9 mouse cellular contexts compared by ENCODE assay signal in genomic region chr4:138569928-138570327, GRCm38 (mm10).
DNase-seq lines count a peak whose midpoint lies in the region; ATAC-seq and TF ChIP-seq lines count a peak whose summit lies in the region.
"Had no signal": no experiment of that assay in that cellular context is flagged by ENCODE, and none has a peak within 500 bp of the region (broad histone marks: within the 10 kb centered on the region; RNA-seq: fewer than 3 reads in every experiment).

No protein-coding gene starts in this region.

- H3K9me3 ChIP-seq in neural tube, embryonic 15.5 days (replicated peaks), result no peaks in the 10 kb centered on the region
- H3K9me3 ChIP-seq in heart, embryonic 14.5 days (ENCODE audit: control insufficient read depth, low read length), result no peaks in the 10 kb centered on the region
- no peaks in the 10 kb centered on the region for H3K9me3 ChIP-seq in stomach, postnatal 0 days (ENCODE audit: control insufficient read depth, low read length)
- no peaks in the 10 kb centered on the region for H3K9me3 ChIP-seq in hindbrain, embryonic 14.5 days (ENCODE audit: control insufficient read depth, low read length)
- H3K9me3 ChIP-seq: forebrain, embryonic 12.5 days had no signal

- no peaks in the 10 kb centered on the region for H3K27me3 ChIP-seq in neural tube, embryonic 15.5 days (replicated peaks)
- peaks cover 12% of the 10 kb centered on the region; the same call in 1 of the 2 replicates for H3K27me3 ChIP-seq in heart, embryonic 14.5 days (ENCODE audit: control insufficient read depth, insufficient read depth, low read length)
- no peaks in the 10 kb centered on the region for H3K27me3 ChIP-seq in stomach, postnatal 0 days (ENCODE audit: control insufficient read depth, insufficient read depth, low read length)
- no peaks in the 10 kb centered on the region for H3K27me3 ChIP-seq in hindbrain, embryonic 14.5 days (ENCODE audit: control insufficient read depth, insufficient read depth, low read length)

- TF ChIP-seq EP300 in stomach, postnatal 0 days (optimal IDR thresholded peaks at IDR 0.05), result no peak

- DNase-seq in neural tube, embryonic 10.5 days (ENCODE audit: extremely low spot score, low spot score), result peak; percentile 57
- peak; percentile 87 for DNase-seq in kidney, postnatal 14 days
- no peak for DNase-seq in stomach, postnatal 0 days (ENCODE audit: low spot score)
- DNase-seq in layer of hippocampus, adult 18-20 months (ENCODE audit: low spot score in 2 of 2), result no peak
- DNase-seq in hindbrain, embryonic 14.5 days (ENCODE audit: low spot score), result no peak

- no peak overlapping the region for H3K27ac ChIP-seq in neural tube, embryonic 15.5 days (replicated peaks)
- H3K27ac ChIP-seq in heart, embryonic 14.5 days (replicated peaks in 1 of 2; ENCODE audit: control insufficient read depth in 1 of 2, insufficient read depth in 1 of 2, low read depth in 2 of 2, low read length in 2 of 2), result no peak overlapping the region
- no peak overlapping the region for H3K27ac ChIP-seq in stomach, postnatal 0 days (replicated peaks)
- H3K27ac ChIP-seq in hindbrain, embryonic 14.5 days, result no peak overlapping the region
- H3K27ac ChIP-seq: forebrain, embryonic 12.5 days had no signal

- H3K4me1 ChIP-seq in neural tube, embryonic 15.5 days, result peaks cover 9% of the 10 kb centered on the region
- peaks cover 0 to 9% of the 10 kb centered on the region in 2 experiments; a peak in 3 of 4 replicates for H3K4me1 ChIP-seq in heart, embryonic 14.5 days (ENCODE audit: control insufficient read depth in 2 of 2, insufficient read depth in 2 of 2, low read length in 2 of 2)
- H3K4me1 ChIP-seq in stomach, postnatal 0 days (replicated peaks; ENCODE audit: control insufficient read depth, insufficient read depth), result no peaks in the 10 kb centered on the region
- H3K4me1 ChIP-seq in hindbrain, embryonic 14.5 days (replicated peaks; ENCODE audit: control insufficient read depth, insufficient read depth, low read length), result peaks cover 9% of the 10 kb centered on the region; the same call in 1 of the 2 replicates

- WGBS in neural tube, embryonic 15.5 days, result 79% methylated on average over 11 of the region's 11 CpGs
- 41% methylated on average over 11 of the region's 11 CpGs for WGBS in heart, embryonic 14.5 days
- 41% methylated on average over 11 of the region's 11 CpGs for WGBS in stomach, postnatal 0 days
- WGBS in hindbrain, embryonic 14.5 days, result 89% methylated on average over 11 of the region's 11 CpGs

- no peak for ATAC-seq in neural tube, embryonic 15.5 days (ENCODE audit: low FRiP score)
- ATAC-seq in heart, embryonic 14.5 days (ENCODE audit: insufficient number of reproducible peaks, insufficient read depth, low FRiP score, low read depth), result 0 out of 2 replicates have a peak, but pooled peaks have one; percentile 12
- peak; percentile 24; the same call in 1 of the 2 replicates for ATAC-seq in stomach, postnatal 0 days (ENCODE audit: low FRiP score, low TSS enrichment)
- ATAC-seq in hindbrain, embryonic 14.5 days (ENCODE audit: low FRiP score), result no peak
- no peak for ATAC-seq in megakaryocyte, adult 5-6 weeks (ENCODE audit: poor library complexity, severe bottlenecking)

- TF ChIP-seq CTCF in stomach, postnatal 0 days (IDR thresholded peaks at IDR 0.05; ENCODE audit: low read depth), result no peak

- H3K36me3 ChIP-seq in neural tube, embryonic 15.5 days, result no peaks in the 10 kb centered on the region
- H3K36me3 ChIP-seq in heart, embryonic 14.5 days (ENCODE audit: control insufficient read depth, insufficient read depth, low read length), result no peaks in the 10 kb centered on the region
- H3K36me3 ChIP-seq in stomach, postnatal 0 days (ENCODE audit: control insufficient read depth, insufficient read depth, low read length), result no peaks in the 10 kb centered on the region
- no peaks in the 10 kb centered on the region for H3K36me3 ChIP-seq in hindbrain, embryonic 14.5 days (replicated peaks; ENCODE audit: control insufficient read depth, insufficient read depth)
- H3K36me3 ChIP-seq: forebrain, embryonic 12.5 days had no signal

- H3K9ac ChIP-seq in neural tube, embryonic 15.5 days (replicated peaks), result no peak overlapping the region
- H3K9ac ChIP-seq in heart, embryonic 14.5 days (ENCODE audit: low read length), result no peak overlapping the region
- no peak overlapping the region for H3K9ac ChIP-seq in stomach, postnatal 0 days (ENCODE audit: low read length)
- no peak overlapping the region for H3K9ac ChIP-seq in hindbrain, embryonic 14.5 days
- H3K9ac ChIP-seq: forebrain, embryonic 12.5 days had no signal

- H3K4me2 ChIP-seq in neural tube, embryonic 15.5 days, result no peak overlapping the region
- H3K4me2 ChIP-seq in heart, embryonic 14.5 days (ENCODE audit: low read length), result no peak overlapping the region
- H3K4me2 ChIP-seq in stomach, postnatal 0 days (replicated peaks; ENCODE audit: low read depth), result no peak overlapping the region
- H3K4me2 ChIP-seq in hindbrain, embryonic 14.5 days (replicated peaks), result no peak overlapping the region
- H3K4me2 ChIP-seq: forebrain, embryonic 12.5 days had no signal

- H3K4me3 ChIP-seq in neural tube, embryonic 15.5 days (replicated peaks), result no peak overlapping the region
- no peak overlapping the region for H3K4me3 ChIP-seq in heart, embryonic 14.5 days (ENCODE audit: control insufficient read depth in 1 of 2, insufficient read depth in 1 of 2, low read depth in 1 of 2, low read length in 2 of 2)
- H3K4me3 ChIP-seq in stomach, postnatal 0 days (ENCODE audit: low read depth, low read length), result no peak overlapping the region
- H3K4me3 ChIP-seq in hindbrain, embryonic 14.5 days (replicated peaks; ENCODE audit: low read length), result no peak overlapping the region
- H3K4me3 ChIP-seq: forebrain, embryonic 12.5 days had no signal

Comparison
In these comparisons a context has a peak if more than half of its experiments do, and no peak if none do; other contexts are left out.
1. DNase-seq: peak in neural tube, embryonic 10.5 days (single experiment) and kidney, postnatal 14 days (single experiment); none in stomach, postnatal 0 days (single experiment), layer of hippocampus, adult 18-20 months (0 of 2) and hindbrain, embryonic 14.5 days (single experiment).
2. ATAC-seq: peak in heart, embryonic 14.5 days (single experiment) and stomach, postnatal 0 days (single experiment); none in neural tube, embryonic 15.5 days (single experiment), hindbrain, embryonic 14.5 days (single experiment) and megakaryocyte, adult 5-6 weeks (single experiment).